8 mouse cellular contexts compared by ENCODE assay signal in the genomic region with DNA sequence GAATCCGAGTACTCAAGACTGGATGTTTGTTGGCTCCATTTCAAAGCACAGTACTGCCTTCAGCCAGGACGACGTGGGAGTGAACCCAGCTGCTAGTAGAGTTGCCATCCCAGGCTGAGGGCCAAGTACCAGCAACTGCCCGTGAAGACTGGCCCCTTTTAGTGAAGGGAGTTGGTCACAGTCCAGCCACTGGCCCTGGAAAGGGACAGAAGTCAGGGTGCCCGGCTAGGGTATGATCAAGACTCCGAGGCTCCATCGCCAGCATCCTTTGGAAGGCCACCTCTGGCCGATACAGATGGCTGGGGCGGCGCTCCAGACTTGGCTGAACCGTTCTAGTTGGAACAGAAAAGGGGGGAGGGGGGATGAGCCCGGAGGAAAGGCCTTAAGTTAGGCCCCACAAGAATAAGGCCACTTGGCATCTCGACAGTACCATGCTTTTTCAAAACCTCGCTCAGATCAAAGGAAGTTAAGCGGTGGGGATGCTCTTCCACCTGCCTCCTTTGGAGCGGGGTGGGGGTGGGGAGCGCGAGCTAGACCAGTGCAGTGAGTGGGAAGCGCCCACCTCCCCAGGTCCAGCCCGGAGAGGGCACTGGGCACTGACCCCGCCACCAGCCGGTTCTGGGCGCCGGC. TPM values are rescaled to one million over a fixed set of nuclear protein-coding genes. Genes with fewer than 3 reads are reported as not detected.
DNase-seq lines count a peak whose midpoint lies in the region; ATAC-seq lines count a peak whose summit lies in the region.

No protein-coding gene starts in this region.

- H3K9me3 ChIP-seq in midbrain, embryonic 10.5 days (replicated peaks): no peaks in the 10 kb centered on the region
- no peaks in the 10 kb centered on the region for H3K9me3 ChIP-seq in stomach, embryonic 15.5 days

- DNase-seq in thymus, adult 18-20 months: peak; percentile 12 to 21
- DNase-seq in thymus, postnatal 14 days: no peak
- peak; percentile 36 to 51 for DNase-seq in cerebellum, postnatal 36 days
- peak; percentile 71 for DNase-seq in gastrocnemius, postnatal 10 days
- peak; percentile 19 for DNase-seq in induced T-regulatory cell, adult 2 months (ENCODE audit: low read depth)
- peak; percentile 71 to 77 for DNase-seq in left cerebral cortex, adult 9 months (ENCODE audit: low spot score in 2 of 2)
- no peak for DNase-seq in midbrain, embryonic 10.5 days (ENCODE audit: low spot score)

- ATAC-seq in stomach, embryonic 15.5 days (ENCODE audit: insufficient read depth, low FRiP score, low read depth): no peak; the same call in 1 of the 2 replicates

- H3K4me2 ChIP-seq in stomach, embryonic 15.5 days: peak overlapping the region; percentile 71

- peaks cover 42% of the 10 kb centered on the region for H3K36me3 ChIP-seq in midbrain, embryonic 10.5 days
- H3K36me3 ChIP-seq in stomach, embryonic 15.5 days: peaks cover 15% of the 10 kb centered on the region

- H3K27ac ChIP-seq in midbrain, embryonic 10.5 days (replicated peaks): peak overlapping the region; percentile 96
- peak overlapping the region; percentile 94 for H3K27ac ChIP-seq in stomach, embryonic 15.5 days

- H3K4me1 ChIP-seq in midbrain, embryonic 10.5 days: peaks cover 36% of the 10 kb centered on the region
- peaks cover 22% of the 10 kb centered on the region for H3K4me1 ChIP-seq in stomach, embryonic 15.5 days

- no peaks in the 10 kb centered on the region for H3K27me3 ChIP-seq in midbrain, embryonic 10.5 days (ENCODE audit: low read depth, poor library complexity, severe bottlenecking)
- H3K27me3 ChIP-seq in stomach, embryonic 15.5 days (replicated peaks): no peaks in the 10 kb centered on the region

- H3K9ac ChIP-seq in stomach, embryonic 15.5 days: peak overlapping the region; percentile 76

- H3K4me3 ChIP-seq in midbrain, embryonic 10.5 days: peak overlapping the region; percentile 84
- H3K4me3 ChIP-seq in stomach, embryonic 15.5 days (replicated peaks): peak overlapping the region; percentile 98

- 3% methylated on average over 24 of the region's 24 CpGs for WGBS in midbrain, embryonic 10.5 days
- 2% methylated on average over 24 of the region's 24 CpGs for WGBS in stomach, embryonic 15.5 days

RNA-seq across cellular contexts. Expression of gene Yrdc, which starts 0.7 kb away (rescaled TPM):
- total RNA-seq in gastrocnemius, postnatal 10 days (2021): 10 to 100 TPM; 10.3 to 11.9 TPM
- 40.0 and 44.0 TPM in 2 replicates for polyA plus RNA-seq in midbrain, embryonic 10.5 days (2016; fragmentation: Nextera tagmentation; extraction: Ambion mirVana)
- polyA plus RNA-seq in stomach, embryonic 15.5 days (2015; fragmentation: Nextera tagmentation; extraction: Ambion mirVana): 34.2 and 36.1 TPM in 2 replicates

RNA-seq across cellular contexts. Expression of gene 1110065P20Rik, which starts 1.2 kb away (rescaled TPM):
- total RNA-seq in gastrocnemius, postnatal 10 days (2021): 10 to 100 TPM; 28.7 to 29.3 TPM
- polyA plus RNA-seq in midbrain, embryonic 10.5 days (2016; fragmentation: Nextera tagmentation; extraction: Ambion mirVana): 51.5 and 52.2 TPM in 2 replicates
- polyA plus RNA-seq in stomach, embryonic 15.5 days (2015; fragmentation: Nextera tagmentation; extraction: Ambion mirVana): 60.5 and 63.3 TPM in 2 replicates

RNA-seq across cellular contexts. Expression of gene Maneal, which starts 12.2 kb away (rescaled TPM):
- under 1 TPM; 0.16 to 0.36 TPM for total RNA-seq in gastrocnemius, postnatal 10 days (2021)
- 4.2 and 4.8 TPM in 2 replicates for polyA plus RNA-seq in midbrain, embryonic 10.5 days (2016; fragmentation: Nextera tagmentation; extraction: Ambion mirVana)
- 0.55 and 0.68 TPM in 2 replicates for polyA plus RNA-seq in stomach, embryonic 15.5 days (2015; fragmentation: Nextera tagmentation; extraction: Ambion mirVana)

RNA-seq across cellular contexts. Expression of gene Epha10, which starts 31.0 kb away (rescaled TPM):
- total RNA-seq in gastrocnemius, postnatal 10 days (2021): under 1 TPM; 0.05 TPM
- polyA plus RNA-seq in midbrain, embryonic 10.5 days (2016; fragmentation: Nextera tagmentation; extraction: Ambion mirVana): 5.1 and 7.9 TPM in 2 replicates
- 0.14 and 0.30 TPM in 2 replicates for polyA plus RNA-seq in stomach, embryonic 15.5 days (2015; fragmentation: Nextera tagmentation; extraction: Ambion mirVana)

RNA-seq across cellular contexts. Expression of gene Mtf1, which starts 47.8 kb away (rescaled TPM):
- total RNA-seq in gastrocnemius, postnatal 10 days (2021): 10 to 100 TPM in 1 of 2 experiments, 1 to 10 TPM in 1; 8.6 to 14.0 TPM
- polyA plus RNA-seq in midbrain, embryonic 10.5 days (2016; fragmentation: Nextera tagmentation; extraction: Ambion mirVana): 19.2 and 21.5 TPM in 2 replicates
- polyA plus RNA-seq in stomach, embryonic 15.5 days (2015; fragmentation: Nextera tagmentation; extraction: Ambion mirVana): 11.7 and 13.2 TPM in 2 replicates

Comparison
In these comparisons a context has a peak if more than half of its experiments do, and no peak if none do; other contexts are left out.
1. DNase-seq: peak in thymus, adult 18-20 months (2 of 2), cerebellum, postnatal 36 days (2 of 2), gastrocnemius, postnatal 10 days (single experiment), induced T-regulatory cell, adult 2 months (single experiment) and left cerebral cortex, adult 9 months (2 of 2); none in thymus, postnatal 14 days (single experiment) and midbrain, embryonic 10.5 days (single experiment).